Mouse (Mus musculus): ENCODE results near the gene Gm6169.
"Not testable (repeated sequence)": the region's sequence is repeated elsewhere in the genome, so short reads cannot be mapped to it uniquely, and the experiment has no call there.

Gm6169 gene

DNA sequence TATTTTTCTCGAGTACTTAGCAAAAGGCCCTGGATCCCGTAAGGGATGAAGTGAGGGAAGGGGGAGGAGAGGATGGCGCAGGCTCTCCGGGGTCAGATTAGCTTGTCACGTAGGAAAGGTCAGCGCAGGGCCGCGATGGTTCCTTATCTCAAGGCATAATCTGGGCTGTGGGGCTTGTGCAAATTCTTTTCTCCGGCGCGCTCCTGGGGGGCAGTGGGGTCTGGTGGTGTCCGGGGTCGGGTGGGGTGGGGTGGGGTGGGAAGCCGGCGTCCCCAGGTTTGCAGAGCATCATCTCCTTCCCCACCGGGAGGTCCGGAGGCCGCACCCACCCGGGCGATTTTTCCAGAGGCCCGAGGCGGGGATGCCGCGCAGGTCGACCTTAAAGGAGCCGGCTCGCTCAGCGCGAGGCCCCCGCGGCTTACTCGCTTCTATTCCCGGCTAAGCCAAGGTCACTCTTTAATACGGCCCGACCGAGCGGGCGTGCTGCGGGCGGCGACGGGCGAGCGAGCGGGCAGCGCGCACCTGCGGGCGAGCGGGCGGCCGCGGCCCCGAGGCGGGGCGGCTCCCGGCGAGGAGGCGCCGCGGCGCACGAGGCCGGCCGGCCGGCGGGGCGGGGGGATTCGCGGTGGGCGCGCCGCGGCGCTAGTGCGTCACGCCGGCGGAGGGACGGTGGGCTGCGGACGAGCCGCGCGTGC is 28.0 kb downstream of the Gm6169 start:
- DNase-seq (ENCODE audit: low read depth, low spot score): no peak

DNA sequence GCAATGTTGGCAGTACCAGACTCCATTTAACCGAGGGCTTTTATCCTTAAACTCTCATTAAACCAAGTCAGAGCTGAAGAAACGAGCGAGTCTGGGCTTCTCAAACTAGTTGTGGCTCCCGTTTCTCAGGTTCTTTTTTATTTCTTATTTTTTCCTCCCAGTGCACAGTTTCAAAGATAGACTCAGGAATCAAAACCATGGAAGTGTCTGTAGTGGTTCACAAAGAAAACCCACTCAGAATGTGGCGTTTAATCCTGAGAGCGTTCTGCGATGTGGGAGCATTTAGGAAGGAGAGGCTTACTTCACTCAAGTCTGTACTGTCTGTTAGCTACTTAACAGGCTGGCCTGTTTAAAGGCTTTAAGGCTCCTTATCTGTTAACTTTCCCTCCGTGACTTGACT is 30.9 kb downstream of the Gm6169 start:
- no peak for DNase-seq (ENCODE audit: low read depth, low spot score)

DNA sequence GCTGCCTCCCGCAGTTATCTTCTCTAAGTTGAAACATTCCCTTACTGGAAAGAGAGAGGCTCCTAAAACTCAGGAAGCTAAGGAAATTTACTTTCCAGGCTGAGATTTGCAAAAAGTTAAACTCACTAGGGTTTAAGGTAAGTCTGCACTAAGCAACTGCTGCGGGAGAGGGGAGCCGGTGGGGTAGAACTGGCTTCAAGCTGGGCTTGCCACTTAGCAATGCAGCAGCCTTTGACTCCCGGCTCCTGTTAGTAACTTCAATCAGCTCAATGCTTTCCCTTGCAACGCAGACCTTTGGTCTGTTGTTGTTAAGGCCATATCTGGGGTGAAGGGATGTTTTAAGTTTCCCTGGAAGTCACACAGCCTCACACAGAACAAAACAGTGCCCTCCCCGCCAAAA is 31.3 kb downstream of the Gm6169 start:
- no peak for DNase-seq (ENCODE audit: low read depth, low spot score)

DNA sequence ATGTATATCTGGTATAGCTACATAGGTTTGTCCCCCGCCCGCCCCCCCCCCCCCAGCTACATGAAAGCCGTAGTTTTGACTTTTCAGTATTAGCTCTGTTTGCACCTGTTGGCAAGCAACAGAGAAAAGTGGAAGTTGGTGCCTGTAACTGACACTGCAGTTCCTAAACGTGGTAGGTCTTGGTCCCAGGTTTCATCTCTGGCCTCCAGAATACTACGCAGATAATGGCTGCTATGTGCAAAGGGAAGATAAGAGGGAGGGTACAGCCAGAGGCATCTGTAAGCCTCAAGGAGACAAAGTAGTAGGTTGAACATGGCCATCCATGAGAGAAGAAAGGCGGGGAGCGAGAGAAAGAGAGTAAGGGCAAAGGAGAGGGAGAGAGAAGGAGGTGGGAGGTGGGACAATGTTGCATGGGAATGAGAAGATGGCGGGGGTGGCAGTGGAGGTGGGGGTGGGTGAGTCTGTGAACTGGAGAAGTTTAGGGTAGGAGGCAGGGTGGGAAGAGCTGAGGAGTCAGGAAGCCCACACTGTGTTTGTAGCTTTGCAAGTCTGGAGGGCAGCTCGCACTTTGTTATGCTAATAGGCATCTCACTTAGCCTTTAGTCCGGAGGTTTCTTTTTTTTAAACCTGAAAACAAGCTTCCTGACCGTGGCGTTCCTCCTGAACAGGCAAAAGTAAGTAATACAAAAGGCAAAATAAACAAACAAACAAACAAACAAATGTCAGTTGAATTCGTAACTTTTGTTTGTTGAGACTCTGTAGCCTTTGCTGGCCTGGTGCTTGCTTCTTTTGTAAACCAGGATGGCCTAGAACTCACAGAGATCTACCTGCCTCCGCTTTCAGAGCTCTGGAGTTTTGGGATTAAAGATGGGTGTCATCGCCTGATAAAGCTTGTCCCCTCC is 32.1 kb downstream of the Gm6169 start, which contains the start of gene Fam169a:
Gene Fam169a, plus strand, starts transcription at position 638 of the 902 bp plus-strand sequence.
- DNase-seq (ENCODE audit: low read depth, low spot score): no peak

DNA sequence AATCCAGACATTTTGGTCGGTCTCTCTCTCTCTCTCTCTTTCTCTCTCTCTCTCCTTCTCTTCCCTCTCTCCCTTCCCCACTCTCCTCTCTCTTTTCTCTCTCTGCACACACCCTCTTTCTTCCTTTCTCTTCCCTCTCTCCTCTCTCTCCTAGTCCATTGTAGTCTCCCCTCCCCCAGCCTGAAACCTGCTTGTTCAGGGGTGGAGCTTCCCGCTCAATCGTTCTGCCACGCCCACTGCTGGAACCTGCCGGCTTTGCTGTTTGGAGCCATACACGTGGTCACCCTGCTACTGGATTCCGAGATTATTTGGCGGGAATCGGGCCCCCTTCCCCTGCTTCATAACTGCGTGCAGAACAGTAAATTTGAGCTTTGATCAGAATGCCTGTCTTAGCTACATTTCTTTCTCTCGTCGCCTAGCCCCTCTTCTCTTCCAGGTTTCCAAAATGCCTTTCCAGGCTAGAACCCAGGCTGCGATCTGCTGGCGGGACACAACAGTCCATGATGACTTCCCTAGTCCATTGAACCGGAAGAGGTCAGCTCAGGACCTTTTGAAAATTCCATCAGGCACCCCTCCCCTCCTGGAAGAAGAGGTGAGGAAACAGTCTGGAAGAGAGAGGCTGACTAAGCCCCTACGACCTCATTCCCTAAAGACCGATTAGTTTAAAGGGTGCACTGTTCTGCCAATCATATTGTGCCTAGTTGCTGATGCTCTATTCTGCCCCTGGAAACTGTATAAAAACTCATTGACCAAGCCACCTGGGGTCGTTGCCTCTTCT is 34.0 kb downstream of the Gm6169 start:
- not testable (repeated sequence) for DNase-seq (ENCODE audit: low read depth, low spot score)

DNA sequence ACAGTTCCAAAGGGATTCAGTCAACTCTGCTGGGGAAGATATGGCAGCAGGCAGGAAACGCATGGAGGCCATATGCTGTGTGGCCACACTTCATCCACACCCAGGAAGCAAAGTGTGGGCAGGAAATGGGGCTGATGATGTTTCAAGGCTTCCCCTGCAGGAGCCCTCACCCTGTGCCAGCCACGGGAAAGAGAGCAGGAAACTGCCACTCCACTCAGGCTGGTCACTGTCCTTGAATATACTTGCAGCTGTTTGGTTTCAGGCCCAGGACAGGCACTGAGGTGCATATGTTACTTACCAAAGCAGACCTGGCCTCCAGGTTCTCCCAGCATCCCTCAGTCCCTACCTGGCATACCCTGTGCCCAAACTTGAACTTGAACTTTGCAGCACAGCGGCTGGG is 34.6 kb downstream of the Gm6169 start:
- DNase-seq (ENCODE audit: low read depth, low spot score): no peak

DNA sequence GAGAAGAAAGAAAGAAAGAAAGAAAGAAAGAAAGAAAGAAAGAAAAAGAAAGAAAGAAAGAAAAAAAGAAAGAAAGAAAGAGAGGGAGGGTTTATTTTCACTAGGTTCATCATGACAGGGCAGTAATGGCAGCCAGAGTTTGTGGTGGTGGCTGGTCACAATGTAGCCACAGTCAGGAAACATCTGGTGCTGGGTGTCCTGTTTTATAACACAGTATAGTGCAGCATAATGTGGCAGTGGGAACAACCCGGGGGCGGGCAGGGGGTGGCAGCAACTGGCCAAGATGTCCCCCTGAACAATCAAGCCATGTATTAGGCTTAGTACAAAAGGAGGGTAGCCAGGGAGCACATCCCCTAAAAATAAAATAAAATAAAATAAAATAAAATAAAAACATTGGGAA is 35.6 kb downstream of the Gm6169 start:
- DNase-seq (ENCODE audit: low read depth, low spot score): no peak

DNA sequence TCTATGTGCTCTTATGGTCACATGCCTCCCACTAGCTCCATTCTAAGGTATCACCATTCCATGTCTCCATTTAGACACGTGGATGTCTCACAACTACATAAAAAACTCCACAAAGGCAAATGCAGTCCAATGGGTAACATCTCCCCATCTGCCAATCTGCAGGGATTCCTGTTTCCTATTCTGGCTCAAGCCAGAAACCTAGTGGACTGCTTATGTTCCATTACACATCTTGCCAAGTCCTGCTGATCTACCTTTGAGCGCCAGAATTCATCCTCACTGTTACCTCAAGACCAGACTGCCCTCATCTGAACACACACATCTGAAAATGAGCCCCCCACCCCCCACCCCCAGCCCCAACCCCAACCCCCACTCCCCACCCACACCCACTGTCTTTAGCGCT is 36.9 kb downstream of the Gm6169 start:
- no peak for DNase-seq (ENCODE audit: low read depth, low spot score)

DNA sequence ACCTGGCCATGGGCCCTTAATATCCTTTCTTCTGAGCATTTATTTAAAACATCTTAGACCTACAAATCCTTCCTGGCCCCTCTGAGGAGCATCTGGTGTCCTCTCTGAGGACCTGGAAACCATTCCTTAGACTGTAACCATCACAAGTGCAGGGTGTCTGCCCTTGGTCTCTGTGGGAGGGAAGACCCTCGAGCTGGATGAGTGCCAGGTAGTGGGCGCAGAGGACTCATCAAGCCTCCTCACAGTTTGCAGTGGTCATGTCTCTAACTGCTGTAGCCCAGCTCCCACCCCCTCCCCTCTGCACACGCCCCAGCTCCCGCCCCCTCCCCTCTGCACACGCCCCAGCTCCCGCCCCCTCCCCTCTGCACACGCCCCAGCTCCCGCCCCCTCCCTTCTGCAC is 38.7 kb downstream of the Gm6169 start:
- no peak for DNase-seq (ENCODE audit: low read depth, low spot score)

DNA sequence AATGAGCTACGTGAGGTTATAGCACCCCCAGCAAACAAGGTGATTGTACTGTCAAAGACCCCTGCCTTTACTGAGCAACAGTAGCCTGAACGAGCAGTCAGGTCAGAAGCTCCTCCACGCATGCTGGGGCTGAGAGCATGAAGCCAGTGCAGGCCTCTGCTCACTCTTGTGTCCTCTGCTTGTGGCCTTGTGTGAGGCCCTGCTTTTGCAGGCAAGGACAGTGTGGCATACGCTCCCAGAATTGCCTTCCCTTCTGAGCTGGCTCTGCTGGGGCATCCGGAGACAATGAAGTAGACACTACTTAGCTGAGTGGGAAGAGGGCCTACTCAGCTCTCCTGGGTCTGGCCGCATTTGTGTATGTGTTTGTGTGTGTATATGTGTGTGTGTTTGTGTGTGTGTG is 39.3 kb downstream of the Gm6169 start:
- DNase-seq (ENCODE audit: low read depth, low spot score): no peak

DNA sequence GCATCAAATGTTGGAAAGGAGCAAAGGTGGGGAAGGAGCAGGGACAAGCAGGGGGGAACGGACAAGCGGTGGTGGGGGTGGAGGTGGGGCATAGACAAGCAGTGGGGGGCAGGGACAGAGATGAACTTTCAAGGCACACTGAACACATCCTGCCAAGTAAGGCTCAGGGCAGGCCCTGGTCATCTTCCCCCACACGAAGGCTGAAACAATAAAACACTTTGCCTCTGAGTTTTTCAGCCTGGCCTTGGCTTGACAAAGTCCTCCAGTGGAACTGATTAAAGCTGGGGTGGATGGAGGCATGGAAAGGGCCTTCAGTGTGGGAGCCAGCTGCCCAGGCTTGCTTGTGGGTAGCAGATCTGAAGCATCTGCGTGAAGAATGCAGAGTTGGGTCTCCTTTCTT is 41.2 kb downstream of the Gm6169 start:
- DNase-seq (ENCODE audit: low read depth, low spot score): no peak

DNA sequence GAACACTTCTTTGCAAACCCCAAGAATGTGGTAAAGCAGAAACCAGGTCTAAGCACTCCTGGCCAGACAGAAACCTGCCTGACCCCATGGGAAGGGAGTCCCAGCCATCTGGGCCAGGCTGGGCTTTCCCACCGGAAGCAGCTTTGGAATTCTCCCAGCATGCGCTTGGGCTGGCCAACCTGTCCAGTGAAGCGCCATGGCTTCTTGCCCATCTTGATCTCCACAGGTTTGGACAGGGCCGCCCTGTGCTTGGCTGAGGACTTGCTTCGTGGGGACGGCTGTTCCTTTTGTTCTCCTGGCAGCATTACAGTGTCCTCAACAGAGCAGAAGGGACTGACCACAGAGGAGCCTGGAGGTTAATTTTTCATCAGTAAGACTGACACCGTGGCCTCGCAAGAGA is 45.2 kb downstream of the Gm6169 start:
- DNase-seq (ENCODE audit: low read depth, low spot score): no peak

DNA sequence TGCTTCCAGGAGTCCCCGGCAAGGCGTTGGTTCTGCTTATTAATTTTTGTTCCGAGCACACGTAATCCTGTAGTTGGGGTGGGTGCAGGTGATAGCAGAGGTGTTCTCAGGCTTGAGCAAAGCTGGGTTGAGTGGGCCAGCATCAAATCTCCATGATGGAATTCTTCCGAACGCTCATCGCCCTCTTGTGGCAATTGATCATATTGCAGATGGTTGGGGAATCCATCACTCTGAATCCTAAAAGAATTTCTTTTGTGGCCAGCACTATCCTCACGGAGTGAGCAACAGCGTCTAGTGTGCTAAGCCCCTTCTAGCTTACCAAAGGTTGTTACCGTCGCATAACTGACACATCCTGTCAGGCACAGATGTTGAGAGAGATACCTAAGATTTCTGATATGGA is 46.4 kb downstream of the Gm6169 start:
- DNase-seq (ENCODE audit: low read depth, low spot score): no peak

DNA sequence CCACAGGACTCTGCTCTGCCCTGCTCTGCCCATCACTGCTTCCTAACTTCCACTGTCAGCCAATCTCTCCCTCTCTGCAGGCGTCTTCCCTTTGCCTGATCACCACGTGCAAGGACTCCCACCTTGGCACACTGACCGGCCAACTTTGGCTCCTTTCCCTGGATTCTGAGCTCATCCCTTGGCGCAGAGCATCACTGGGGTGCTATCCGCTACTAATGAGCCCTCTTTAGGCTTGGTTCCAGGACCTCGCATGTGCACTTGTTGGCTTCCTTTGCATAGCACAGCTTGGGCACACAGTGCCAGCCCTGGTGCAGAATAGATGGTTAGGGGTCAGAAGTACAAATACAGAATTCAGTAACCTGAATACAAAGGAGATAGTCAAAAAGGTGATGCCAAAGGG is 47.9 kb downstream of the Gm6169 start:
- no peak for DNase-seq (ENCODE audit: low read depth, low spot score)
